Mouse (Mus musculus) c-Kit-negative CD71-positive TER-119-positive erythroid progenitor cells, embryonic 14.5 days (primary cell): Measurements from ENCODE around the gene Asb8.

Experiments used
- DNase-seq: peaks from one replicate; pipeline ENCODE4 v3.0.0-alpha.2; 2013; ENCODE audit warnings: low read depth, low spot score

The Asb8 gene

GRCm38 (mm10) chr15:98116287-98116686 lies 49.1 kb downstream of the Asb8 start:
- no peak for DNase-seq

GRCm38 (mm10) chr15:98115779-98116163 lies 49.7 kb downstream of the Asb8 start:
- DNase-seq: no peak

GRCm38 (mm10) chr15:98114852-98115778 lies 50.3 kb downstream of the Asb8 start:
- no peak for DNase-seq

DNA sequence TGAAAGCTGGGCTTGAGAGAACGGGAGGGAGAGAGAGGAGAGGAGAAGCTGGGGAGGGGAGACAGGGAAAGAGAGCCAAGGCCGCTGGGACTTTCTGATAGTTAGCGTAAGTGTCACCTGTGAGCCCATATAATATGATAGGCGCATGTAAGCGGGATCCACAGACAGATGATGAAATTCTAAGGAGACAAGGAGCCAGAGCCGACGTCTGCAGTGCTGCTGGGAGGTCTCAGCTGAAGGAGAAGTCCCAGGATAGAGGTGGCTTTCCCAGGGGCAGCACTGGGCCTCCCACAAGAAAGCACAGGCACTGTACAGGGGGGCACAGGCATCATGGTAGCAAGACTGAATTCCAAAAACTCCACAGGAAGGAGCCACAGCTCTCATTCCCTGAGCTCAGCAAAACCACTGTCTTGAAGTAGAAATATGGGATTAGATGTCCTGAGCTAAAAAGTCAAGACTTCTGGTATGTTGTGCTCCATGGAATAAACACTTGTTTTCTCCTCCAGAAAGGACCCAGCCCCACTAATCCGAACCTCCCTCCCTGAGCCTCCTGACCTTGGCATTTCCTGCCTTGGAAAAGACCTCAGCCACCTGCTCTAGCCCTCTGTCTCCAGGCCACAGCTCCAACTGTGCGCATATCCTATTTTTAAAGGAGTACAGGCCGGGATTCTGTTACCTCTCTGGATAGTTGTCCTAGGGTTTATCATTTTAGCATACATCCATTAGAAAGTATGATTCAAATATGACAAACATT lies 51.1 kb downstream of the Asb8 start:
- DNase-seq: no peak

- DNase-seq: no peak
Measured at GRCm38 (mm10) chr15:98111791-98112190, 53.6 kb downstream of the Asb8 start.

- peak; percentile 69 for DNase-seq
Measured at GRCm38 (mm10) chr15:98108297-98109152, 56.9 kb downstream of the Asb8 start.

DNA sequence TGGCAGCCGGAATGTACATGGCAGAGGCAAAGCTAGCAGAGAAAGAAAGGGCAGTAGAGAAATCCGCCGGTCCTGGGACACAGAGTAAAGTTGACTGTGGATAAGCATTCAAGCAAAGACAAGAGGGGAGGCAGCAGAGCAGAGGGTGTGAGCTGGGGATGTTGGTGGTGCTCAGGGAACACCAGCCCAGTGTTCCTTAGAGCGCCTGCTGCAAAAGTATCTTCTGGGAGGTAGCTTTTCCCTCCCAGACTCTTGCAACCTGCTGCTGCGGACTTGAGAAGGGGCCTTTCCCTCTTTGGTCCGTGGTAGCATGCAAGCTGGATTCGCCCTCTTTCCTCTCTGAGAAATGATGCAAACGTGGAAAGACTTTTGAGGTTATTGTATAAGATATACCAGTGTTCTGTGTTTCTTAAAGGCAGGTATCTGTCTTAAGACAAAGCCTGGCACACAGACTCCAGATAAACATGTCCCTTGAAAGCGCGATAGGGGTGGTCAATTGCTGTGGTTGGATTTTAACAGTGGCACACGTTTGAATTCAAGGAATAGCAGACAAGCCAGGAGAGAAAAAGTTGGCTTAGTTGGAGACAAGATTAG lies 57.6 kb downstream of the Asb8 start:
- DNase-seq: no peak

DNA sequence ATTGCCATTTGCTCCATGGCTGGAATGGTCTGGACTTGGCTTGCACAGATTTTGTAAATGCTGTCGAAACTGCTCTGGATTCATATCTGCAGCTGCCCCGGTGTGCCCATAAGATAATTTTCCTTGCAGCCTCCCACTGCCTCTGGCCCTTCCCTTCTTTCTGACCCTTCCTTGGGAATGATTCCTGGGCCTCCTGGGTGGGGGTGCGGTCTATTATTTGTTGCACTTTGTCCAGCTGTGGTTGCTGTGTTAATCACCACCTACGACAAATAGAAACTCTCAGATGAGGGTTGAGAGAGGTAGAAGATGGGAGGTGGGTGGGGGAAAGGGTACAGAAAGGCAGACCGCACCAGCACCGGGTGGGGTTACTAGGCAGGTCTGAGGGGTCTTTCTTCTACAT lies 58.2 kb downstream of the Asb8 start:
- no peak for DNase-seq

DNA sequence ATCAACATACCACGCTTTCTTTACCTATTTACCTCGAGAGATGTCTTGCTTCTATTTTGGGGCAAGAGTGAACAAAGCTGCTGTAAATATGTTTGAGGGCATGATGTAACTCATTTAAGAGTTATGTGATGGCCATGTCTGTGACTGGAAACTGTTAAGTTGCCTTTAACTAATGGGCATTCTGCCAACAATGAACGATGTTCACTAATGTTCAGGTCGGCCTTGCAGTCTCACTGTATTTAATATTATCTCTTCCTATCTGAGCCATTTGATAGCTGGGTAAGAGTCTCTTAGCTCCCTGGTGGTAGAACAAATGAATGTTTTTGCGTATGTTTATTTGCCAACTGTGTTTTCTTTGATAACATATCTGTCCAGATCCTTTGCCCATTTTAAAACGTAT lies 58.9 kb downstream of the Asb8 start:
- DNase-seq: no peak

- no peak for DNase-seq
Measured at GRCm38 (mm10) chr15:98102401-98102800, 63.0 kb downstream of the Asb8 start.

DNA sequence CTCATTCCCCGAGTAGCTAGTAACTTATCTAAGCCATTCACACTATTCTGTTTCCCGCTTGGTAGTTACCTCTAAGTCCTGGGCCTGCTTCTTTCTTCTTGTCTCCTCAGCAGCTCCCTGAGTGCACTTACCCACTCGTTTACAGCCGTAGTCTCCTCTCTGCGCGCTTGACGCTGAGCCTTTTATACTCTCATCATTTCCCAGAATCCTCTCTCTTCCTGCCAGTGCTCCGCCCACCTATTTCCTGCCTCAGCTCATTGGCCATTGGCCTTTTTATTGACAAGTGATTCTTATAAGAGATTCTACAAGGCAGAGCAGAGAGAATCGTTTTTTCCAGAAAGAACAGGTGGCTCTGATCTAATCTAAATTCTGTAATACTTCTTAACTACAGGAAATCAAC lies 66.9 kb downstream of the Asb8 start:
- DNase-seq: no peak

GRCm38 (mm10) chr15:98096957-98097356 lies 68.5 kb downstream of the Asb8 start:
- no peak for DNase-seq

GRCm38 (mm10) chr15:98094905-98095304 lies 70.5 kb downstream of the Asb8 start:
- no peak for DNase-seq

GRCm38 (mm10) chr15:98093121-98094011 lies 72.1 kb downstream of the Asb8 start, which contains the start of gene Senp1:
TSS of gene Senp1 (minus strand) at chr15:98093744.
- peak; percentile 75 for DNase-seq

DNA sequence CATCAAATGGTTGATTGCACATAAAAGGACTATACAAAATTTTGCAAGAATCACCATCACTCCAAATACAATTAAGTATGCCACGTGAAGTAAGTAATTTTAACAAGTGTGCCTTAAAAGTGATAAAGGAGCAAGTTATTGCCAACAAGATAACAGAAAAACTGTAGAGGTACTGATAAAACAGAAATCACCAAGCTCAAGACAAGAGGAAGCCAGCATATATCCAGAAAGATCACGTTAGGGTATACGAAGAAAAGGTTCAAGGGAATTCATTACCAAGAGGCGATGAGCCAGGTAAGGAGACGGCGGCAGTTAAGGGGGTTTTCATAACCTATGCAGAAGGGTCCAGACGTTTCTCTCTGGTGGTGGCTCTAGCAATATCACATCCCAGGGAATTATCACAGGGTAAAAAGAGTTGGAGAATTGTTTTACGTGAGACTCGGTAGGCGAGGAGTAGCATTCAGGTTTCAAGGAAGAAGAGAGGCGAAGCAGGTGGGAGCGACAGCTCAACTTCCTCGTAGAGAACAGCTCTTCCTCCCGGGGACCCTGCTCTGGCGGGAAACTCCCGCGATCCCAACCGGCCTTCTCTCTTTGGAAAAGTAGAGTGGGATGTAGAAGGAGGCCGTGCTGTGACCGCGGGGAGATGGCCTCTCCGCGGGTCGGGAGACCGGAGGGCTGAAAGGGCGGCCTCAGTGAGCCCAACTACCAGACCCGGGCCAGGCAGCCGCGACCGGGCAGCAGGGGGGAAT lies 72.9 kb downstream of the Asb8 start, which contains the start of gene Pfkm:
TSS of gene Pfkm (plus strand) at position 218 of the 749 bp plus-strand sequence.
- DNase-seq: no peak

DNA sequence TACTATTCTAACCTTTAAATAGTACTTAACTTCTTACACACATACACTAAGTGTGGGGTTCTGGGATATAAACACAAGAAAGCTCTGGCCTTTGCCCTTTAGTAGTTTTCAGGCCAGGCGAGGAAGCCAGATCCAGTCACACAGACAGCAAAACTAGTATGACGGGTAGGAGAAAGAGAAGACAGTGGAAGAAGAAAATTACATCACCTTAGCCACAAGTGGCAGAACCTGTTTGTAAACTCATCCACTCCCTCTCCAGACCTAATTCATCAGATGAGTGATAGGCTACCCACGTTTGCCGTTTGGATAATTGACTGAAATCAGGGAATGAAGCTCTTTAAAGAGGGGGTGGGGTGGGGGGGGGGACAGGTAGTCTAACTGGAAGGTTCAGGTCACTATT lies 73.6 kb downstream of the Asb8 start:
- no peak for DNase-seq

- peak; percentile 34 for DNase-seq
Measured at GRCm38 (mm10) chr15:98089421-98090183, 75.8 kb downstream of the Asb8 start.

DNA sequence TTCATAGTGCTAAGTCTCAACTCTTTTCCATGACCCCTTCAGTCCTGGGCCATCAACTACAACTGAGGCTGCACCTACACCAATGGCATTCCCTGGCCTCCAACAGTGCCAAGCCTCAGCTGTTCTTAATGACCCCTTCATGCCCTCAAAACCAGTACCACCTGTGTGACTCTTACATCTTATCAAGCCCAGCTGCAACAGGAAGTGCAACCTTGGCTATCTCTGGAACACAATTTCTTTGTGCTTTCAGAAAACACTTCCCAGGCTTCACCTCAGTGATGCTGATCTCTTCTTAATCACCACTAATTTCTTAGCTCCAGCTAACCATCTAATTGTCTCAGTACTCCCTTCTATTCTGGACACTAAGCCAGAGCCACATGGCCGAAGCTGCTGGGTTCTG lies 76.5 kb downstream of the Asb8 start:
- no peak for DNase-seq
